Mouse (Mus musculus) stomach, embryonic 14.5 days (tissue): ENCODE measurements around the gene Ell2. TPM values are rescaled to one million over a fixed set of nuclear protein-coding genes. Genes with fewer than 3 reads are reported as not detected.

Experiments used
- ATAC-seq: fragments of 200-750 bp; cut with Nextera tagmentation; 2 replicates; pipeline ENCODE4 v1.8.0; 2017; ENCODE audit warnings: low read depth, moderate TSS enrichment; ENCODE audit not compliant: insufficient number of reproducible peaks, insufficient read depth, low FRiP score
- H3K27ac ChIP-seq: fragments of 300-500 bp; sonication (generic); 2 replicates; pipeline ENCODE4 v1.5.1; 2014; ENCODE audit warnings: mild to moderate bottlenecking, low read length, moderate library complexity, mixed read lengths
- H3K27me3 ChIP-seq: fragments of 300-500 bp; sonication (generic); 2 replicates; pipeline ENCODE4 v1.6.1; 2014; ENCODE audit warnings: low read length, control low read depth, mixed read lengths; ENCODE audit not compliant: control insufficient read depth, insufficient read depth
- H3K36me3 ChIP-seq: fragments of 300-500 bp; sonication (generic); 2 replicates; pipeline ENCODE4 v1.6.1; 2014; ENCODE audit warnings: mild to moderate bottlenecking, control low read depth, low read length, moderate library complexity, mixed read lengths; ENCODE audit not compliant: control insufficient read depth, insufficient read depth
- H3K4me1 ChIP-seq: fragments of 300-500 bp; sonication (generic); 2 replicates; pipeline ENCODE4 v1.6.1; 2014; ENCODE audit warnings: low read length, control low read depth, mixed read lengths; ENCODE audit not compliant: control insufficient read depth, insufficient read depth
- H3K4me2 ChIP-seq: fragments of 300-500 bp; sonication (generic); replicated peaks from 2 replicates; pipeline ENCODE4 v1.6.1; 2014; ENCODE audit warnings: low read depth, low read length, control low read depth
- H3K4me3 ChIP-seq: fragments of 300-500 bp; sonication (generic); 2 replicates; pipeline ENCODE4 v1.5.1; 2014; ENCODE audit warnings: low read depth, low read length, control low read depth
- H3K9ac ChIP-seq: fragments of 300-500 bp; sonication (generic); replicated peaks from 2 replicates; pipeline ENCODE4 v1.6.1; 2014; ENCODE audit warnings: low read depth, mild to moderate bottlenecking, control low read depth, low read length, moderate library complexity, mixed read lengths
- H3K9me3 ChIP-seq: fragments of 300-500 bp; sonication (generic); 2 replicates; pipeline ENCODE4 v1.6.1; 2016; ENCODE audit warnings: low read depth, low read length, control low read depth; ENCODE audit not compliant: control insufficient read depth
- WGBS: fragments of 180-500 bp; shearing (Covaris S2); extraction: QIAGEN DNeasy Blood & Tissue Kit; methylation state at CpG from one replicate; pipeline ENCODE4 v1.1.7; 2014; 5-methylcytosine and 5-hydroxymethylcytosine counted together
- polyA plus RNA-seq: library from polyadenylated mRNA; unstranded; fragments of >200 nt; fragmentation: Nextera tagmentation; extraction: Ambion mirVana; gene quantifications from 2 replicates; pipeline ENCODE4 v1.2.1, GENCODE M21; 2014

Gene Ell2
- polyA plus RNA-seq, 1 experiment from 2014 or later: 11.2 TPM

DNA sequence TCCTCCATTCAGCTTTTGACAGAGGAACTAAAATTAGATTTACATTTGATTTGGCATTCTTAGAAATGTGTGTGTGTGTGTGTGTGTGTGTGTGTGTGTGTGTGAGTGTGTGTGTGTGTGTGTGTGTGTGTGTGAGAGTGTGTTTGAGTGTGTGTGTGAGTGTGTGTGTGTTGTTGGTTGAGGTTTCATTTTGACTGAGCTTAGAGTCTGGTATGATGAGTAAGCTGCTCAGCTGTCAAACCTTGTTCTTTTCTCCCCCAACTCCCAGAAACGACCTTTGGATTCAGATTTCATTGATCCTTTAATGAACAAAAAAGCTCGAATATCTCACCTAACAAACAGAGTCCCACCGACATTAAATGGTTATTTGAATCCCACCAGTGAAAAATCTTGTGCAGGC is 56.7 kb downstream of the Ell2 start:
- Histone ChIP-seq H3K9me3 (no peaks in the 10 kb centered on the region), H3K4me2 (no peak overlapping the region), H3K27me3 (no peaks in the 10 kb centered on the region), H3K4me3 (no peak overlapping the region), H3K4me1 (no peaks in the 10 kb centered on the region), H3K36me3 (no peaks in the 10 kb centered on the region), H3K27ac (no peak overlapping the region), H3K9ac (no peak overlapping the region)
- 54% methylated on average over 3 of the region's 3 CpGs for WGBS
- no peak for ATAC-seq

DNA sequence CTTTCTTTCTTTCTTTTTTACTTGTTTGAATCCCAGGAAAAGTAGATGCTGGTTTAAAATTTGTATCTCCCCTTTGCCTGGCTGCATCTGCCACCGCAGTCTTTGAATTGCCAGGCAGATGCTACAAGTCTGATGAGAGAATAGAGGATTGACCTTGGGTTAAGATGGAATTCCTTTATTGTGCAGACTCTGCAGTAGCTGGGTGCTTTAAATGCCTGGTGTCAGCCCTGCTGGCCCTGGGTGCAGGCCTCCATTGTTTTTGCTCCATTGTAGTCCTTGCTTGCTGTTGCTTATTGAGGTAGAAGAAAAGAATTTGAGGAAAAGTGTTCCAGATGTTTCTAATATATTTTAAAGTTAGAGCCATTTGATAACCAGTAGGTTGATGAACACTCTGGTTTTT is 59.2 kb downstream of the Ell2 start:
- ATAC-seq: no peak
- H3K4me2 ChIP-seq: no peak overlapping the region
- 70% methylated on average over 1 of the region's 1 CpGs for WGBS
- no peak overlapping the region for H3K4me3 ChIP-seq
- H3K9ac ChIP-seq: no peak overlapping the region
- no peak overlapping the region for H3K27ac ChIP-seq
- no peaks in the 10 kb centered on the region for H3K4me1 ChIP-seq
- H3K27me3 ChIP-seq: no peaks in the 10 kb centered on the region
- no peaks in the 10 kb centered on the region for H3K9me3 ChIP-seq
- no peaks in the 10 kb centered on the region for H3K36me3 ChIP-seq

DNA sequence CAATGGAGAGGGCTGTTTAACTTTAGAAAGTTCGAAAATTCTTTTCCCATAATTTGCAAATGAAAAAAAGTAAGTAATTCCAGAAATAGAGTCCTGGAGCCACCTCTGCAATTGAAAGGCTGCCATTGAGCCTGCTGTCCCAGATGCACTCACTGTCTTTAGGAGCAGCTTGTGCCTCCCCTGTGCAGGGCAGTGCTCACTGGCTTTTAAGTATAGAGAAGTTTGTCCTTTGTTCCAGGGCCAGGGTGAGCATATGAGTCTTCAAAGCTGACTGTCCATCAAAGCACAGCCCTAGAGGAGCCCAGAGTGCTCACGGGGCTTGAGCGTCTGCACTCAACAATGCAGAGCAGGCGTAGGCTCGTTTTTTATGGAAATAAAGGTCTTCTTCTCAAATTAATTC is 59.7 kb downstream of the Ell2 start:
- no peak overlapping the region for H3K27ac ChIP-seq
- ATAC-seq: no peak
- H3K4me3 ChIP-seq: no peak overlapping the region
- H3K4me1 ChIP-seq: no peaks in the 10 kb centered on the region
- no peaks in the 10 kb centered on the region for H3K36me3 ChIP-seq
- H3K27me3 ChIP-seq: no peaks in the 10 kb centered on the region
- no peak overlapping the region for H3K9ac ChIP-seq
- WGBS: 73% methylated on average over 5 of the region's 5 CpGs
- no peak overlapping the region for H3K4me2 ChIP-seq
- no peaks in the 10 kb centered on the region for H3K9me3 ChIP-seq

DNA sequence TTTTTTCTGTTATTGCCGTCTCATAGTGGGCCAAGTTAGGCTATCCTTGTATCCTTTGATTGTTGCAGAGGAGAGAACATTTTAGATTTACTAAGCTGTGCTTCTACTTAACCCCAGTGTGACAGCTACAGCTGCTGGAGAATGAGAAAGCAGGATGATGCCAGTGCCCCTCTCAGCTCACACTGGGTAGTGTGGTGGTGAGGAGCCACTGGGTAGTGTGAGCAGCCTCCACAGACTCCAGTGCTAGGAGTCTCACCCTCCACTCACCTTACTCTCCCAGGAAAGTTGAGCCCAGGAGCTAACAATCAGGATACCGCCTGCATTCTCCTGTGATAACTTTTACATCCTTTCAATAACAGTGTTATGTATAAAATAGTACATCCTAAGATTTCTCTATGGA is 60.4 kb downstream of the Ell2 start:
- Histone ChIP-seq H3K9ac (no peak overlapping the region), H3K36me3 (no peaks in the 10 kb centered on the region), H3K27ac (no peak overlapping the region), H3K27me3 (no peaks in the 10 kb centered on the region), H3K4me2 (no peak overlapping the region), H3K9me3 (no peaks in the 10 kb centered on the region), H3K4me3 (no peak overlapping the region), H3K4me1 (no peaks in the 10 kb centered on the region)
- 85% methylated on average over 2 of the region's 2 CpGs for WGBS
- no peak for ATAC-seq

DNA sequence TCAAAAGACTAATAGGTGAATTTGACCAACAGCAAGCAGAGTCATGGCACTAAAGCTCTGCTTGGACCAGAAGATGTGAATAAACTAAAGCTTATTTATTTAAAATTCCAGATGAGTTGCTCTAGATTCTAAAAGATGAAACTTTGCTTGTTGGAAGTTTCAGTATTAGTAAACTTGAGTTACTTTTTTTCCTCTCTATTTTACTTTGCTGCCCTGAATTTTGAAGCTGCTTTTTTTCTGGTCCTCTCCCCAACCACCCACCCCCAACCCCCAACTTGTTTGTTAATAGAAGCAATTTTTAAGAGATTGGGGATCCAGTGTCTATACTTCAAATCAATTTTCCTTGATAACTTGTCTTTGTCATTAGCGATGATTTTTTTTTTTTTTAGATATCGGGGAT is 64.2 kb downstream of the Ell2 start:
- ATAC-seq: no peak
- H3K9me3 ChIP-seq: no peaks in the 10 kb centered on the region
- H3K4me1 ChIP-seq: no peaks in the 10 kb centered on the region
- no peak overlapping the region for H3K4me3 ChIP-seq
- H3K36me3 ChIP-seq: no peaks in the 10 kb centered on the region; the same call in 1 of the 2 replicates
- no peak overlapping the region for H3K9ac ChIP-seq
- no peak overlapping the region for H3K4me2 ChIP-seq
- WGBS: 91% methylated on average over 2 of the region's 2 CpGs
- no peak overlapping the region for H3K27ac ChIP-seq
- no peaks in the 10 kb centered on the region for H3K27me3 ChIP-seq

DNA sequence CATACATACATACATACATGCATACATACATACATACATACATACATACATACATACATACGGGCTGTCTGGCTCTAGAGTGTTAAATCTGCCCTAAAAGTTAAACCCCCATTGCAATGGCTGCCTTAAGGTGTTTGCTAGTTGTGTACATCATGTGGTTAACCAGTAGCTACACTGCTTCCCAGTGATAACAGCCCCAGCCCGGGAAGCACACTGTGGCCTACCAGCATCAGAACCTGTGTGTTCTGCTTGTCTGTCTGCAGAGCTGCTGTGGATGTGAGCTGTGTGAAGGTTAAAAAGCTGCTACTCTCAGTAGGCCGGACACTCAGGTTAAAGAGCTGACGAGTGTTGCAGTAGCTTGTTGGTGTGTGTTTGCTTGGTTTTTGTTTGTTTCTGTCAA is 64.8 kb downstream of the Ell2 start:
- H3K27ac ChIP-seq: no peak overlapping the region
- H3K4me3 ChIP-seq: no peak overlapping the region
- WGBS: 89% methylated on average over 4 of the region's 4 CpGs
- no peak overlapping the region for H3K4me2 ChIP-seq
- ATAC-seq: no peak
- H3K9ac ChIP-seq: no peak overlapping the region
- H3K4me1 ChIP-seq: no peaks in the 10 kb centered on the region
- H3K36me3 ChIP-seq: no peaks in the 10 kb centered on the region; the same call in 1 of the 2 replicates
- H3K27me3 ChIP-seq: no peaks in the 10 kb centered on the region
- no peaks in the 10 kb centered on the region for H3K9me3 ChIP-seq

DNA sequence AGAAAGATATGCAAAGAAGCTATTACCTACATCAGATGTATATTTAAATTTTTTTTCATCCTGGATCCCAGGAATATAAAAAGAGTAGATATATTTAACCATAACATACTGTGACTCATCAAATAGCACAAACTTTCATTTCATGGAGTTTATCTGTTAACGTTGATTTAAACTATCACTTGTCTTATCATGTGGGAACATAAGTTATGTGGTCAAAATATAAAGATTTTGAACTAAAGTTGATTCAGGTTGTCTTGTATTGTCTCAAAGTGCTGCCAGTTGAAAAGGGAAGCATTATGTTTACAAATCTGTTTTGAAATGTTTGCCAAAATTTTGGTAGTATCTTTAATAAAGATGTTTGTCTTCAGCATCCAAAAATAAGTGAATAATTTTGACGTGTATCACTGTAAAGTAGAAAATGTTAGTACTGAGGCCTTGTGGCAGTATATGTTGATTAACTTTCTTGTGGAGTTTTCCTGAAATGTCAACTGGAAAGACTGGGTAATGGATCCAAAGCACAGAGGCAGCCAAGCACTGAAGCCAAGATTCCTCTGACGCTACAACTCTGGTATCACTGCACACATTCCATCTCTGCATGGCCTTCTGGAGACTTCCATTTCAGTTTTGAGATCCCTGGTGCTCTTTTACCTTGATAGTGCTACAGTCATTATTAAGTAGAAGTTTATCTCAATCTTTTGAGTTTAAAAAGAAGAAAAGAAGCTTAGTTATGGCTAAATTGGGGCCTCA is 65.6 kb downstream of the Ell2 start:
- H3K4me2 ChIP-seq: no peak overlapping the region
- WGBS: 85% methylated on average over 3 of the region's 3 CpGs
- no peak for ATAC-seq
- no peak overlapping the region for H3K4me3 ChIP-seq
- H3K27ac ChIP-seq: no peak overlapping the region
- H3K9me3 ChIP-seq: no peaks in the 10 kb centered on the region
- no peaks in the 10 kb centered on the region; the same call in 1 of the 2 replicates for H3K36me3 ChIP-seq
- H3K9ac ChIP-seq: no peak overlapping the region
- no peaks in the 10 kb centered on the region for H3K27me3 ChIP-seq
- no peaks in the 10 kb centered on the region for H3K4me1 ChIP-seq

DNA sequence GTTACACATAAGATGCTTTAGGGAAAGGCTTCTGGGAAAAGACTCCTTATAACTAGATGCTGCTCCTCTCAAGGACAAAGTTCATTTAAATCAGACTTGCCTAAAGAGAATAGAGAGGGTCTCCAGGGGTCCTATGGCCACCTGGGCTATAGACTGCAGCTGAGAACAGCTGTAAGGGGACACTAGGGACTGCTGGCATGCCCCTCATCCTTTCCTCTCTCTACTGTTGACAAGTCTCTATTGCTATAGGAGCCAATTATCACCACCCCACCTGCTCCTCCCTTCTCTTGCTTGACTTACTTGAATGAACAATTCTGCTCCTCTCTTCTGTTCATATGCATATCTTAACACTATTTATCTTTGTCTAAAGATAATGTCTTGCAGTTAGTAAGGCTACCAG is 69.4 kb downstream of the Ell2 start:
- no peaks in the 10 kb centered on the region for H3K9me3 ChIP-seq
- H3K9ac ChIP-seq: no peak overlapping the region
- no peaks in the 10 kb centered on the region; the same call in 1 of the 2 replicates for H3K36me3 ChIP-seq
- H3K4me2 ChIP-seq: no peak overlapping the region
- H3K4me1 ChIP-seq: no peaks in the 10 kb centered on the region
- H3K4me3 ChIP-seq: no peak overlapping the region
- no peak overlapping the region for H3K27ac ChIP-seq
- no peaks in the 10 kb centered on the region for H3K27me3 ChIP-seq
- no peak for ATAC-seq

DNA sequence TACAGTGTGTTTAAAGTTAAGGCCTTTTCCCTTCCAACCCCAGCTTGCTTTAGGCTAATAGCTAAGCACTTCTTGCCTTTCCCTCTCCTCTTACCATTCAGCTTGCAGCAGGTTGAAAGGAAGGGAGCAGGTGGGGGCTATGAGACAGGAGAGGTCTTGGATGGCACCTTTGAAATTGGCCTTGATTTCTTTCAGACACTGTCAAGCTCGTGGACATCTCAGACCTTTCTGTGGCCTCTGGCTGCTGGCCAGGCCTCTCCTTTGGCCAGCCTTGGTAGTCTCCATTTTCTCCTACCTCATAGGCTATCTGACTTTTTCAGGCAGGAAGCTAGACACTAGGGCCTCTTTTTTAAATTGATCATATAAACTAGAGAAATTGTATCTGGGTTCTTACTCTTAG is 70.1 kb downstream of the Ell2 start:
- Histone ChIP-seq H3K4me3 (no peak overlapping the region), H3K27me3 (no peaks in the 10 kb centered on the region), H3K9ac (no peak overlapping the region), H3K27ac (no peak overlapping the region), H3K4me1 (no peaks in the 10 kb centered on the region), H3K9me3 (no peaks in the 10 kb centered on the region), H3K36me3 (no peaks in the 10 kb centered on the region; the same call in 1 of the 2 replicates), H3K4me2 (no peak overlapping the region)
- no peak for ATAC-seq
- 80% methylated on average over 1 of the region's 1 CpGs for whole genome bisulfite sequencing
